Mouse (Mus musculus): ENCODE data around the gene 4933414I15Rik. TPM values are rescaled to one million over a fixed set of nuclear protein-coding genes. Genes with fewer than 3 reads are reported as not detected.

Gene 4933414I15Rik
- polyA plus RNA-seq, 1 experiment from 2014 or later, result not detected

- Histone ChIP-seq H3K9ac (ENCODE audit: low read length) (no peak overlapping the region), H3K27me3 (ENCODE audit: control insufficient read depth, insufficient read depth, low read length) (no peaks in the 10 kb centered on the region), H3K36me3 (ENCODE audit: control insufficient read depth, insufficient read depth, low read length) (peaks cover 21% of the 10 kb centered on the region), H3K4me3 (ENCODE audit: low read depth, low read length) (no peak overlapping the region), H3K4me1 (ENCODE audit: control insufficient read depth, insufficient read depth, low read length) (no peaks in the 10 kb centered on the region), H3K4me2 (ENCODE audit: low read depth, severe bottlenecking) (no peak overlapping the region), H3K9me3 (ENCODE audit: control insufficient read depth, low read length) (no peaks in the 10 kb centered on the region; the same call in 1 of the 2 replicates), H3K27ac (replicated peaks; ENCODE audit: low read depth, low read length) (no peak overlapping the region)
- no peak for ATAC-seq (ENCODE audit: insufficient number of reproducible peaks, low FRiP score, low TSS enrichment, low read depth)
- WGBS, result 90% methylated on average over 1 of the region's 1 CpGs
- DNase-seq (ENCODE audit: low spot score), result no peak
Observed at GRCm38 (mm10) chr11:50913301-50913700, 30.3 kb downstream of the 4933414I15Rik start.

DNA sequence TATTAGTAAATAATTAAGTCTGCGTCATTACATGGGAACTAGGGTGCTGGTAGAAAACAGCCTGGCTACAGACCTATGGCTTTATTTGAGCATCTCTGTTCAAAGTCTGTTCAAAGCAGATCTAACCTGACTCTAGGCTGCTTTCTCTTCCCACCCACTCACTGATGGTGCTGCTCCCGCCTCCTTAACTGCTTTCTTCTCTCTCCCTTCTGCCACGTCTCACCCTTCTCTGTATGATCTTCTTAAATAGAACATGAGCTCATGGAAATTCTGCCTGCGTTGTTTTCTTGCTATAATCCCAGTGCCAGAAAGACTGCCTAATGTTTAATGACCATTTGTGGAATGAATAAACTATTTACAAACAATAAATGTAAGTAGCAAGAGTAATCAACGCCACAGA is 35.4 kb downstream of the 4933414I15Rik start:
- H3K4me1 ChIP-seq (ENCODE audit: control insufficient read depth, insufficient read depth, low read length), result no peaks in the 10 kb centered on the region
- DNase-seq (ENCODE audit: low spot score), result no peak
- WGBS, result 95% methylated on average over 5 of the region's 5 CpGs
- peaks cover 12% of the 10 kb centered on the region for H3K9me3 ChIP-seq (ENCODE audit: control insufficient read depth, low read length)
- H3K4me2 ChIP-seq (ENCODE audit: low read depth, severe bottlenecking), result no peak overlapping the region
- no peak overlapping the region for H3K9ac ChIP-seq (ENCODE audit: low read length)
- H3K4me3 ChIP-seq (ENCODE audit: low read depth, low read length), result no peak overlapping the region
- ATAC-seq (ENCODE audit: insufficient number of reproducible peaks, low FRiP score, low TSS enrichment, low read depth), result no peak
- peaks cover 57% of the 10 kb centered on the region for H3K36me3 ChIP-seq (ENCODE audit: control insufficient read depth, insufficient read depth, low read length)
- no peaks in the 10 kb centered on the region for H3K27me3 ChIP-seq (ENCODE audit: control insufficient read depth, insufficient read depth, low read length)
- H3K27ac ChIP-seq (replicated peaks; ENCODE audit: low read depth, low read length), result no peak overlapping the region

GRCm38 (mm10) chr11:50897359-50897758 is 46.2 kb downstream of the 4933414I15Rik start:
- H3K9me3 ChIP-seq (ENCODE audit: control insufficient read depth, low read length), result peaks cover 27% of the 10 kb centered on the region
- no peak overlapping the region for H3K9ac ChIP-seq (ENCODE audit: low read length)
- no peak for ATAC-seq (ENCODE audit: insufficient number of reproducible peaks, low FRiP score, low TSS enrichment, low read depth)
- no peak overlapping the region for H3K27ac ChIP-seq (replicated peaks; ENCODE audit: low read depth, low read length)
- H3K27me3 ChIP-seq (ENCODE audit: control insufficient read depth, insufficient read depth, low read length), result no peaks in the 10 kb centered on the region
- H3K4me1 ChIP-seq (ENCODE audit: control insufficient read depth, insufficient read depth, low read length), result no peaks in the 10 kb centered on the region
- 88% methylated on average over 1 of the region's 1 CpGs for WGBS
- no peak overlapping the region for H3K4me3 ChIP-seq (ENCODE audit: low read depth, low read length)
- DNase-seq (ENCODE audit: low spot score), result no peak
- H3K4me2 ChIP-seq (ENCODE audit: low read depth, severe bottlenecking), result no peak overlapping the region
- H3K36me3 ChIP-seq (ENCODE audit: control insufficient read depth, insufficient read depth, low read length), result peaks cover 25% of the 10 kb centered on the region

DNA sequence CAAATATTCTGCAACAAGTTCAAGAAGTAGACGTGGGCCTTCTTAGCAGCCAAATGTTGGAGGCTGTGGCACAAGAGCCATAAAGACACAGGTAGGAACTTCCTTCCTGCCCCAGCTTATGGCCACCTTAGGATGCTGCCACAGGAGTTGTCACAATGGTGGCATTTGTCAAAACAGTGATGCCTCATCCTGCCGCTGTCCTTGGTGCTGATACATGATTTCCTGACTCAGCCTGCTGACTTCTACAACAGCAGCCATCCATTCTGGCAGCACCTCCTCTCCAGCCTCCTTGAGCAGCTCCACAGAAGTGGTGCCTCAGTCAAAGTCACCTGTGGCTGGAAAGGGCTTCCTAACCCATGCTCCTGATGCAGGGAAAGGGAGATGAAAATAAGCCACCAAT is 51.1 kb downstream of the 4933414I15Rik start:
- Histone ChIP-seq H3K27me3 (ENCODE audit: control insufficient read depth, insufficient read depth, low read length) (no peaks in the 10 kb centered on the region), H3K4me3 (ENCODE audit: low read depth, low read length) (no peak overlapping the region), H3K4me2 (ENCODE audit: low read depth, severe bottlenecking) (no peak overlapping the region), H3K4me1 (ENCODE audit: control insufficient read depth, insufficient read depth, low read length) (no peaks in the 10 kb centered on the region), H3K9ac (ENCODE audit: low read length) (no peak overlapping the region), H3K27ac (replicated peaks; ENCODE audit: low read depth, low read length) (no peak overlapping the region), H3K9me3 (ENCODE audit: control insufficient read depth, low read length) (no peaks in the 10 kb centered on the region; the same call in 1 of the 2 replicates), H3K36me3 (ENCODE audit: control insufficient read depth, insufficient read depth, low read length) (no peaks in the 10 kb centered on the region)
- no peak for ATAC-seq (ENCODE audit: insufficient number of reproducible peaks, low FRiP score, low TSS enrichment, low read depth)
- peak; percentile 35 for DNase-seq (ENCODE audit: low spot score)
- WGBS, result 58% methylated on average over 2 of the region's 2 CpGs

Other genes starting within 250 kb of the 4933414I15Rik start
- 44.3 and 50.6 TPM in 2 replicates for gene Zfp354c, start 116.0 kb downstream of the 4933414I15Rik start, polyA plus RNA-seq (2014; fragmentation: Nextera tagmentation; extraction: Ambion mirVana)
- 1.2 and 1.5 TPM in 2 replicates for gene Zfp879, start 102.2 kb downstream of the 4933414I15Rik start, polyA plus RNA-seq (2014; fragmentation: Nextera tagmentation; extraction: Ambion mirVana)
- gene Grm6, start 93.1 kb downstream of the 4933414I15Rik start, polyA plus RNA-seq (2014; fragmentation: Nextera tagmentation; extraction: Ambion mirVana), result 0.11 and 0.16 TPM in 2 replicates
- 15.5 and 17.8 TPM in 2 replicates for gene Zfp454, start 56.1 kb downstream of the 4933414I15Rik start, polyA plus RNA-seq (2014; fragmentation: Nextera tagmentation; extraction: Ambion mirVana)
- gene Zfp2, start 27.6 kb downstream of the 4933414I15Rik start, polyA plus RNA-seq (2014; fragmentation: Nextera tagmentation; extraction: Ambion mirVana), result 16.6 and 21.3 TPM in 2 replicates
- gene Zfp354b, start 12.1 kb downstream of the 4933414I15Rik start, polyA plus RNA-seq (2014; fragmentation: Nextera tagmentation; extraction: Ambion mirVana), result 1.2 and 1.3 TPM in 2 replicates
- gene Prop1, start 10.0 kb upstream of the 4933414I15Rik start, polyA plus RNA-seq (2014; fragmentation: Nextera tagmentation; extraction: Ambion mirVana), result not detected in 2 replicates
- gene Olfr1378, start 22.8 kb upstream of the 4933414I15Rik start, polyA plus RNA-seq (2014; fragmentation: Nextera tagmentation; extraction: Ambion mirVana), result not detected in 2 replicates
- gene Olfr1377, start 38.2 kb upstream of the 4933414I15Rik start, polyA plus RNA-seq (2014; fragmentation: Nextera tagmentation; extraction: Ambion mirVana), result not detected in 2 replicates
- not detected in 2 replicates for gene Olfr51, start 59.8 kb upstream of the 4933414I15Rik start, polyA plus RNA-seq (2014; fragmentation: Nextera tagmentation; extraction: Ambion mirVana)
- not detected in 2 replicates for gene Olfr54, start 70.5 kb upstream of the 4933414I15Rik start, polyA plus RNA-seq (2014; fragmentation: Nextera tagmentation; extraction: Ambion mirVana)
- gene Olfr1375, start 104.3 kb upstream of the 4933414I15Rik start, polyA plus RNA-seq (2014; fragmentation: Nextera tagmentation; extraction: Ambion mirVana), result not detected in 2 replicates
- gene Zfp354a, start 115.5 kb upstream of the 4933414I15Rik start, polyA plus RNA-seq (2014; fragmentation: Nextera tagmentation; extraction: Ambion mirVana), result 9.4 and 9.6 TPM in 2 replicates

Data from limb, embryonic 11.5 days (tissue).